Mouse (Mus musculus) embryonic fibroblast, embryonic 13.5 days (primary cell): ENCODE results near the gene Ebf1.

Experiments
- CTCF ChIP-seq: IDR thresholded peaks from 2 replicates; pipeline ENCODE4 v1.5.1; 2011; ENCODE audit warnings: mild to moderate bottlenecking, control low read depth, low read length, moderate library complexity, borderline replicate concordance; ENCODE audit not compliant: insufficient read depth
- POLR2A ChIP-seq: IDR thresholded peaks from 2 replicates; pipeline ENCODE4 v1.6.1; 2011; ENCODE audit warnings: low read depth, mild to moderate bottlenecking, control low read depth, low read length, moderate library complexity

DNA sequence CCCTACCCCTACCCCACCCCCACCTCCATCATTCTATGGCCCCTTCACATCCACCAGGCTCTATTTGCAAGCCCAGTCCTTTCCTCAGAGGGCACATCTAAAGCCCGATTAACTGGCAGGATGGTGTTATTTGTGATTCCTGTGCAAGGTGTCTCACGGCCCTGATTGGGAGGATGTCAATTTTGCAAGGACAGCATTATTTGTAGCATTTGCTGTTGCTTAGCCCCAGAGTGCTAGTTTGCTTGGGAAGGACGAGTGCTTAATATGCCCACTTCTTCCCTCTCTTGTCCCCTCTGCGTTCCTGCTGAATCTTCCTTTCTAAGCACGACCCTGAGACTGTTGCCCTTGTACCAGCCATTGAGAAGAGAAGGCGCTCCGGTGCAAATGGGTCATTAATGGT lies 337.2 kb downstream of the Ebf1 start:
- no peak for TF ChIP-seq CTCF
- no peak for TF ChIP-seq POLR2A
